Mouse (Mus musculus) C2C12 (cell line): ENCODE measurements around the gene Man2c1.

ENCODE experiments used
- CEBPB ChIP-seq: IDR thresholded peaks from one replicate; pipeline ENCODE4 v1.6.1; 2011; ENCODE audit warnings: low read depth, mild to moderate bottlenecking, control low read depth, moderate library complexity
- CTCF ChIP-seq: IDR thresholded peaks from one replicate; pipeline ENCODE4 v1.5.1; 2011; ENCODE audit not compliant: control insufficient read depth, insufficient read depth, insufficient read length
- FOSL1 ChIP-seq: IDR thresholded peaks from one replicate; pipeline ENCODE4 v1.8.0; 2011; ENCODE audit warnings: mild to moderate bottlenecking, low read length; ENCODE audit not compliant: poor library complexity, insufficient read depth, severe bottlenecking
- MAX ChIP-seq: IDR thresholded peaks from one replicate; pipeline ENCODE4 v1.6.1; 2011; ENCODE audit warnings: mild to moderate bottlenecking, control low read depth
- MYOD1 ChIP-seq: IDR thresholded peaks from one replicate; pipeline ENCODE4 v1.6.1; 2011; ENCODE audit warnings: low read depth; ENCODE audit not compliant: control insufficient read depth, insufficient read length
- MYOG ChIP-seq: IDR thresholded peaks from one replicate; pipeline ENCODE4 v1.6.1; 2011; ENCODE audit not compliant: control insufficient read depth, insufficient read length; ENCODE audit errors: extremely low read depth
- USF1 ChIP-seq: IDR thresholded peaks from one replicate; pipeline ENCODE4 v1.6.1; 2011; ENCODE audit warnings: low read depth, mild to moderate bottlenecking, control low read depth, moderate library complexity

DNA sequence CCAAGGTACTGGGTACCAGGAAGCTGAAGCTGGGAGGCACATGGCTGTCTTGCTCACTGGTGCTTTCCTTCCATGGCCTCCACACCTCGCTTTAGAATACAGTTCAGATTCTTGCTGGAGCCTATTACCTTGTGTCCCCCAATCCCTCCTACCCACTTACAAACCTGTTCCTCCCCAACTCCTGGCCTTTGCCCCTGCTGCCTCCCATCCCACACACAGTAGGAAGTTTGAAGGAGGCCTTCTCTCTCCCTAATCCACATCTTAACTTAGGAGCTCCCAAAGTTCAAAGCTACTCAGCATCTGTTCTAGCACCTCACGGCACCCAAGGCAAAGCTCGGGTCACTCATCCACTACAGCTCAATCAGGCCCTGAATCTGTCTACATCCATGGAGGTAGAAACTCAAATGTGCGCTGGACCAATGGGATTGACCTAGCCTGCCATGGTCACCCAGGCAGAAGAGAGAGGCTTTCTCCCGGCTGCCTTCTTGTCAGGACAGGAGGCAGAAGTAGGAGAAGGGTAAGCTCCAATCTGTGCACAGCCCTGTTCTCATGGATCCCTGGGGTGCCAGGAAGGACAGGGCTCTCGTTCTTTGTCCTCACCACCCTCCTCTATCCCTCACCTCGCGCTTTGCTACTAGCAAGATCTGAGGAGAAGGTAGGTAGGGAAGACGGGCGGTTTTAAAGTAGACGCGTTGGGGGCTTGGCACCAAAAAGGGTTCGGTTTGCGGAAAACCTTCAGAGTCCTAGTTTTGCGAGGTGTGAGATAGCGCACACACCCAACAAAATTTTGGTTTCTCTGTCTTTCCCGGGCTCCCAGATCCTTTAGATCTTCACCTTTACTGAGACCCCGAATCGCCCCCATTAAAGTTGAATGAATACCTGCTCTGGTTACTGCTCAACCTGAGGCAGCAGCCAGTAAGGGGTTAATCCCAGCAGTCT is 17.0 kb downstream of the Man2c1 start:
- TF ChIP-seq MAX (no peak), CTCF (no peak), USF1 (no peak), MYOG (no peak), MYOD1 (no peak), CEBPB (no peak), FOSL1 (no peak)
